Mouse (Mus musculus) brain, embryonic 14.5 days (tissue): ENCODE results near the gene Myo19. TPM values are rescaled to one million over a fixed set of nuclear protein-coding genes. Genes with fewer than 3 reads are reported as not detected.
A peak's percentile ranks its signal among the peaks of the same experiment; 100 is the strongest.

ENCODE experiments used
- DNase-seq: peaks from one replicate; pipeline ENCODE4 v3.0.0-alpha.2; 2011; ENCODE audit warnings: low read depth
- CTCF ChIP-seq: fragments of 200-500 bp; IDR thresholded peaks from 2 replicates; pipeline ENCODE4 v1.5.1; 2012; ENCODE audit warnings: inconsistent platforms, mild to moderate bottlenecking, moderate library complexity, borderline replicate concordance; ENCODE audit not compliant: insufficient read depth, insufficient read length; ENCODE audit errors: extremely low read depth
- POLR2A ChIP-seq: fragments of 200-500 bp; IDR thresholded peaks from 2 replicates; pipeline ENCODE4 v1.6.1; 2012; ENCODE audit warnings: mild to moderate bottlenecking, inconsistent platforms, borderline replicate concordance; ENCODE audit not compliant: poor library complexity, insufficient read depth, insufficient read length, severe bottlenecking; ENCODE audit errors: extremely low read depth
- polyA plus RNA-seq: library from polyadenylated mRNA; depleted of rRNA; stranded (reverse); fragments of >200 nt; gene quantifications from 2 replicates; pipeline ENCODE4 v1.2.3, GENCODE M21; 2012; rRNA removed

Myo19 gene
- polyA plus RNA-seq: 20.8 and 24.1 TPM in 2 replicates

DNA sequence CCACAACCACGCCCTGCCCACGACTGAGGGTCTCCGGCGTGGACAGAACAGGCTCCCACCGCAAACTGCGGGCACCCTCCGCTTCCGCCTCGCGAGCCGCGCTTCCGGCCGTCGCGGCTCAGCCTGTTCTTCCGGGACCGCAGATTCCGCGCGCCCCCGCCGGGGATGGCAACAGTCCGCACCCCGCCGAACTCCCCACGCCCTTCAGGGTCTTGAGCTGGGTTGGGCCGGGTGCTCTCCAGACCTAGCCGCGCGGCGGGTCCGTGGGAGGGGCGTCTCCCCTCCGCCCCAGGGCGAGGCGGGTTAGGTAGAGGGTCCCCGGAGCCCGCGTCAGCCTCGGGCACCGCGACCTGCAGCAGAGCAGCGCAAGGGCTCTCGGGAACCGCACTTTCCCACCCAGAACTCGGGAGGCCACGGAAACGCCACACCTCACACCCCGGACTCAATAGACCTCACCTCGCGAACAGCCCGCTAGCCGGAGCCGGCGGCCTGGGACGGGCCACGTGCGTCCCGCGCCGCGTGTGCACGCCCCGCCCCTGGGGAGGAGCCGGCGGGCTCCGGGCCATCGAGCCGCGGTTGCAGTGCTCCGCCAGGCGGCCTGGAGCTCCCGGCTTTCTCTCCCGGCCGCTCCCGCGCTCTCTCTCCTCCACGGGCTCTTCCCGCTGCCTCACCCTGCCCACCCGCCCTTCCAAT, at the start of gene Myo19, which contains the start of gene Pigw:
Gene Myo19, plus strand, starts transcription at position 377 of the 693 bp plus-strand sequence.
Gene Pigw, minus strand, starts transcription at position 514 of the 693 bp plus-strand sequence.
- peak; percentile 90 for DNase-seq
- TF ChIP-seq CTCF (peak; percentile 33; the same call in 1 of the 2 replicates), POLR2A (peak; percentile 94)

GRCm38 (mm10) chr11:84839330-84839729, 40.6 kb upstream of the Myo19 start:
- TF ChIP-seq CTCF: no peak
- no peak for TF ChIP-seq POLR2A
- DNase-seq: no peak

- no peak for DNase-seq
- TF ChIP-seq CTCF (no peak), POLR2A (no peak)
Measured at GRCm38 (mm10) chr11:84846741-84847474, 33.0 kb upstream of the Myo19 start.

- TF ChIP-seq CTCF (no peak), POLR2A (no peak)
- DNase-seq: no peak
Measured at GRCm38 (mm10) chr11:84847475-84848090, 32.4 kb upstream of the Myo19 start.

DNA sequence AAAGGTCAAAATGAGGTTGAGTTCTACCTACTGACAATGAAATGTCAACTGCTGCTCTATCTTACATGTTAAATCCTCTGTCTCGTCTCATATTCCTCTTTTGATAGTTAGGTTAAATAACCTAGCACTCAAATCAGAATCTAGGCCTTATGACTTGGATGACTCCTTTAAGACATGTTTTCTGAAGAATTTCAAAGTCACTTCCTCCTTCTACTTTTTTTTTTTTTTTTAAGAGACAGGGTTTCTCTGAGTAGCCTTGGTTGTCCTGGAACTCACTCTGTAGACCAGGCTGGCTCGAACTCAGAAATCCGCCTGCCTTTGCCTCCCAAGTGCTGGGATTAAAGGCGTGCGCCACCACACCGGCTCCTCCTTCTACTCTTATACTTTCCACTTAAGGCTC, 24.7 kb upstream of the Myo19 start:
- no peak for DNase-seq
- TF ChIP-seq POLR2A: no peak
- no peak for TF ChIP-seq CTCF

- no peak for TF ChIP-seq POLR2A
- TF ChIP-seq CTCF: no peak
- DNase-seq: no peak
Measured at GRCm38 (mm10) chr11:84865268-84865667, 14.7 kb upstream of the Myo19 start.

DNA sequence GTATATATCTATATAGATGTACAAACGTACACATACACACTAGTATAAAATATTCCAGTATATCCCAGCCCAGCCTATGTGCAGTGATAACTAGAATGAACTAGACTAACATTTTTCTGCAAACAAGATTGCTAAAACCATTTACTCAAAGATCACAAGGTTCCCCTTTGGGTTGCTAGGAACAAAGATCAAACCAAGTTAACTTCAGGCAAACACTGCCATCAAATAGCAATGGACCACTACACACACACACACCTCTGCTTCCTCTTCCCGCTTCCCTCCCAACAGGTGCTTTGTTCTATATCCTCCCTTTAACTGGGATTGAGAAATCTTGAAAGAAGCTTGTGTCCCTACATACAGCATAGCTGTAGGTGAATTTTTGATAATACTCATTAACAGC, 12.4 kb upstream of the Myo19 start:
- no peak for DNase-seq
- TF ChIP-seq CTCF: no peak
- no peak for TF ChIP-seq POLR2A

- DNase-seq: peak; percentile 1
- TF ChIP-seq POLR2A (no peak), CTCF (no peak)
Measured at GRCm38 (mm10) chr11:84868786-84869259, 11.1 kb upstream of the Myo19 start.

DNA sequence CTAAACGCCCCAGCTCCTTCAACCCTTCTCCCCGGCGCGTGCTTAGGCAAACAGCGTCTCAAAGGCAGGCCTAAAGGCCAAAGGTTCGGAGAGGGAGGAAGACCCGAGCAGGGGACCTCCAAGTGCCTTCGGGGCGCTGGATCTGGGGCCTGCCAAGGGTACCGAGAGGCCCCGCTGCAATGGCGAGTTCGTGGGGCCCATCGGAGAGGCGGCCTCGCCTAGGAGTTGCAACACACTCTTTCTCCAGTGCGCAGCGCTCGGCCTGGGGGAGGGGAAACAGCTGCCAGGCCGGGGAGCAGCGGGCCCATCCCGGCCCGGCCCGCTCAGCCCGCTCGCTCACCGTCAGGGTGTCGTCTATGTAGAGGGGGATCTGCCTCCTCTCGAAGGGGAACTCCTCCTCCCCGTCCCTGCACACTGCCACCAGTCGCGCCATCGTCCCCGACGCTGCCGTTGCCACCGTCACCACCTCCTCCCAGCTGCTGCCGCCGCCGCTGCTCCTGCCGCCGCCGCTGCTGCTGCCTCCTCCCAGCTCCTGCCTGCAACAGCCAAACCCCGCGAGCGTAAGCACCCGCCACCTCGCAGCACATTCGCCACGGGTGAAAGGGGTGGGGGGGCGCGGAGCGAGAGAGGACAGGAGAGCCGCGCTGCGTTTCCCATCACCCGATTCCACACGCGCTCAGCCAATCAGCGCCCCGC, 10.3 kb upstream of the Myo19 start:
- peak; percentile 99 for DNase-seq
- TF ChIP-seq POLR2A (peak; percentile 74), CTCF (no peak)

GRCm38 (mm10) chr11:84870337-84871043, 9.5 kb upstream of the Myo19 start, which contains the start of gene Ggnbp2:
Gene Ggnbp2 (minus strand): TSS chr11:84870817.
- DNase-seq: peak; percentile 96
- peak; percentile 64 for TF ChIP-seq POLR2A
- no peak for TF ChIP-seq CTCF
